Mouse (Mus musculus) cerebellum, adult 2 months (tissue): ENCODE results near the gene Sdc3. TPM values are rescaled to one million over a fixed set of nuclear protein-coding genes. Genes with fewer than 3 reads are reported as not detected.
A peak's percentile ranks its signal among the peaks of the same experiment; 100 is the strongest.

Source experiments
- DNase-seq, 2 experiments: peaks; one replicate each; pipeline ENCODE4 v3.0.0; 2021
- H3K27ac ChIP-seq: fragments of 200-500 bp; 2 replicates; pipeline ENCODE4 v1.5.1; 2012; ENCODE audit warnings: low read length, control low read depth, inconsistent platforms; ENCODE audit not compliant: insufficient read depth
- H3K27me3 ChIP-seq: fragments of 200-500 bp; 2 replicates; pipeline ENCODE4 v1.6.1; 2012; ENCODE audit warnings: inconsistent platforms, mild to moderate bottlenecking, low read length, moderate library complexity; ENCODE audit not compliant: control insufficient read depth, insufficient read depth
- H3K4me1 ChIP-seq: fragments of 200-500 bp; 2 replicates; pipeline ENCODE4 v1.6.1; 2011; ENCODE audit warnings: low read length; ENCODE audit not compliant: control insufficient read depth, insufficient read depth
- H3K4me3 ChIP-seq: fragments of 200-500 bp; replicated peaks from 2 replicates; pipeline ENCODE3; 2011; ENCODE audit warnings: mild to moderate bottlenecking, low read depth, low read length, control low read depth; ENCODE audit not compliant: insufficient read depth
- CTCF ChIP-seq: fragments of 200-500 bp; IDR thresholded peaks from 2 replicates; pipeline ENCODE4 v1.5.1; 2011; ENCODE audit warnings: low read depth, mild to moderate bottlenecking, control low read depth, low read length, moderate library complexity, borderline replicate concordance; ENCODE audit not compliant: insufficient read depth
- POLR2A ChIP-seq: fragments of 200-500 bp; IDR thresholded peaks from 2 replicates; pipeline ENCODE4 v1.6.1; 2011; ENCODE audit warnings: low read length, control low read depth, borderline replicate concordance; ENCODE audit not compliant: insufficient read depth
- WGBS: fragments of 180-500 bp; shearing (Covaris S2); methylation state at CpG from one replicate; pipeline ENCODE4 v1.1.7; 2018; 5-methylcytosine and 5-hydroxymethylcytosine counted together
- polyA plus RNA-seq: library from polyadenylated mRNA; depleted of rRNA; stranded (reverse); fragments of >200 nt; gene quantifications from 2 replicates; pipeline ENCODE4 v1.2.3, GENCODE M21; 2012

The Sdc3 gene
- polyA plus RNA-seq, 1 experiment, result 105 TPM

- 79% methylated on average over 10 of the region's 10 CpGs for WGBS
- no peak for DNase-seq
- TF ChIP-seq CTCF (no peak), POLR2A (no peak)
- Histone ChIP-seq H3K4me1 (peaks cover 58% of the 10 kb centered on the region), H3K27ac (no peak overlapping the region), H3K27me3 (no peaks in the 10 kb centered on the region), H3K4me3 (no peak overlapping the region)
Observed at GRCm38 (mm10) chr4:130801624-130802329, 9.4 kb downstream of the Sdc3 start.

GRCm38 (mm10) chr4:130803591-130803990, 11.3 kb downstream of the Sdc3 start:
- DNase-seq, result no peak
- 88% methylated on average over 2 of the region's 2 CpGs for WGBS
- Histone ChIP-seq H3K4me1 (peaks cover 55% of the 10 kb centered on the region), H3K27ac (no peak overlapping the region), H3K4me3 (no peak overlapping the region), H3K27me3 (no peaks in the 10 kb centered on the region)
- no peak for TF ChIP-seq CTCF
- no peak for TF ChIP-seq POLR2A

- Histone ChIP-seq H3K27ac (no peak overlapping the region), H3K4me3 (no peak overlapping the region), H3K27me3 (no peaks in the 10 kb centered on the region), H3K4me1 (peaks cover 52% of the 10 kb centered on the region)
- TF ChIP-seq POLR2A, result no peak
- TF ChIP-seq CTCF, result no peak
- DNase-seq, result peak in 1 of 2 experiments; percentile 42
- 41% methylated on average over 2 of the region's 2 CpGs for WGBS
Observed at GRCm38 (mm10) chr4:130804292-130804691, 12.0 kb downstream of the Sdc3 start.

- peak; percentile 90 to 93 for DNase-seq
- WGBS, result 19% methylated on average over 7 of the region's 7 CpGs
- no peak overlapping the region for H3K4me3 ChIP-seq
- no peaks in the 10 kb centered on the region for H3K27me3 ChIP-seq
- peak overlapping the region; percentile 92 for H3K27ac ChIP-seq
- TF ChIP-seq POLR2A (no peak), CTCF (no peak)
- peaks cover 53% of the 10 kb centered on the region for H3K4me1 ChIP-seq
Observed at GRCm38 (mm10) chr4:130804771-130805361, 12.5 kb downstream of the Sdc3 start.

GRCm38 (mm10) chr4:130805746-130806145, 13.4 kb downstream of the Sdc3 start:
- no peak overlapping the region for H3K4me3 ChIP-seq
- 18% methylated on average over 7 of the region's 7 CpGs for WGBS
- no peaks in the 10 kb centered on the region for H3K27me3 ChIP-seq
- DNase-seq, result peak; percentile 50 to 57
- TF ChIP-seq POLR2A (no peak), CTCF (no peak)
- H3K27ac ChIP-seq, result peak overlapping the region; percentile 92
- H3K4me1 ChIP-seq, result peaks cover 51% of the 10 kb centered on the region

GRCm38 (mm10) chr4:130806746-130807145, 14.4 kb downstream of the Sdc3 start:
- Histone ChIP-seq H3K4me3 (no peak overlapping the region), H3K27me3 (no peaks in the 10 kb centered on the region), H3K27ac (no peak overlapping the region), H3K4me1 (peaks cover 61% of the 10 kb centered on the region)
- DNase-seq, result peak in 1 of 2 experiments; percentile 68
- WGBS, result 62% methylated on average over 9 of the region's 9 CpGs
- TF ChIP-seq CTCF (no peak), POLR2A (no peak)

GRCm38 (mm10) chr4:130809784-130810183, 17.4 kb downstream of the Sdc3 start:
- no peak overlapping the region for H3K27ac ChIP-seq
- peak in 1 of 2 experiments; percentile 54 for DNase-seq
- WGBS, result 48% methylated on average over 5 of the region's 5 CpGs

GRCm38 (mm10) chr4:130810845-130811244, 18.5 kb downstream of the Sdc3 start:
- no peak for TF ChIP-seq POLR2A
- no peak for TF ChIP-seq CTCF
- WGBS, result 42% methylated on average over 3 of the region's 3 CpGs
- no peak overlapping the region for H3K27ac ChIP-seq

More at GRCm38 (mm10) chr4:130809784-130810183, 17.4 kb downstream of the Sdc3 start:
- Histone ChIP-seq H3K4me1 (peaks cover 64% of the 10 kb centered on the region), H3K4me3 (no peak overlapping the region), H3K27me3 (no peaks in the 10 kb centered on the region)
- no peak for TF ChIP-seq POLR2A
- no peak for TF ChIP-seq CTCF

More at GRCm38 (mm10) chr4:130810845-130811244, 18.5 kb downstream of the Sdc3 start:
- H3K4me1 ChIP-seq, result peaks cover 58% of the 10 kb centered on the region
- H3K27me3 ChIP-seq, result no peaks in the 10 kb centered on the region
- H3K4me3 ChIP-seq, result no peak overlapping the region
- peak in 1 of 2 experiments; percentile 52 for DNase-seq
